Mouse (Mus musculus): ENCODE data around the gene Ifna4. TPM values are rescaled to one million over a fixed set of nuclear protein-coding genes. Genes with fewer than 3 reads are reported as not detected.
"Not testable (repeated sequence)": the region's sequence is repeated elsewhere in the genome, so short reads cannot be mapped to it uniquely, and the experiment has no call there.

Gene Ifna4
- polyA plus RNA-seq, 1 experiment from 2014 or later: not detected

DNA sequence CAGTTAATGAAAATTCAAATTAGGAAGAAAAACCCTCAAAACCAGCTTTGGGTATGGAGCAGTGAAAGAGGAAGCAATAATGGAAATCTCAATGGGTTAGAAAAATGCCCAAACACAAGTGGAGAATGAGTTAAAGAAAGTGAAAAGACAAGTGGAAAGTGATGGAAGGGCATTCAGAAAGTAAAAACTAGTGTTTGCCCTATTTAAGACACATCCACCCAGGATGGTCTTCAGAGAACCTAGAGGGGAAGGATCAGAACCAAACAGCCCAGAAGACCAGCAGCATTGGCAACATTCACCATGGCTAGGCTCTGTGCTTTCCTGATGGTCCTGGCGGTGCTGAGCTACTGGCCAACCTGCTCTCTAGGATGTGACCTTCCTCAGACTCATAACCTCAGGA lies 6.4 kb upstream of the Ifna4 start, which contains the start of gene Ifna5:
TSS of gene Ifna5 (plus strand) at position 301 of the 400 bp plus-strand sequence.
- not testable (repeated sequence) for ATAC-seq (ENCODE audit: low FRiP score, low read depth); H3K27ac ChIP-seq (replicated peaks); H3K4me2 ChIP-seq; H3K9me3 ChIP-seq; H3K4me3 ChIP-seq; H3K36me3 ChIP-seq; H3K9ac ChIP-seq; H3K27me3 ChIP-seq; H3K4me1 ChIP-seq (replicated peaks)
- WGBS: 96% methylated on average over 1 of the region's 1 CpGs

DNA sequence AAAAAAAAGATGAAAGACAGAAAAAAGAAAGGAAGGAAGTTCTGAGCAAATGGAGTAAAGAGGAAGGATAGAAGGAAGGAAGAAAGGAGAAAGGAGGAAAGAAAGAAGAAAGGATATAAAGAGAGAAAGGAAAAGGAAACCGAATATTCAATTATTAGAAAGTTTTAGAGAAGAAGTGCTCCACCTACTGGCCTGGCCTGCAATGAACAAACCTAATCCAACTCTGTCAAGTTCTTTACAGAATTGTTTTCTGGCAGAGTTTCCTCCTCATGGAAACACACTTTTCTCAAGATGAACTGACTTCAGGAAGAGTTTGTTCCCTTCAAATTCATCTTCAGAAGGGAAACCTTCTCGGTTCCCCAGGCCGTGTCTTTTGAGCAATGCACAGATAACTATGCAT lies 2.8 kb upstream of the Ifna4 start:
- Histone ChIP-seq H3K27ac (replicated peaks) (no peak overlapping the region), H3K27me3 (no peaks in the 10 kb centered on the region), H3K9ac (no peak overlapping the region), H3K4me2 (no peak overlapping the region), H3K4me3 (no peak overlapping the region), H3K4me1 (replicated peaks) (no peaks in the 10 kb centered on the region), H3K36me3 (no peaks in the 10 kb centered on the region), H3K9me3 (no peaks in the 10 kb centered on the region)
- ATAC-seq (ENCODE audit: low FRiP score, low read depth): no peak
- WGBS: 52% methylated on average over 3 of the region's 3 CpGs

DNA sequence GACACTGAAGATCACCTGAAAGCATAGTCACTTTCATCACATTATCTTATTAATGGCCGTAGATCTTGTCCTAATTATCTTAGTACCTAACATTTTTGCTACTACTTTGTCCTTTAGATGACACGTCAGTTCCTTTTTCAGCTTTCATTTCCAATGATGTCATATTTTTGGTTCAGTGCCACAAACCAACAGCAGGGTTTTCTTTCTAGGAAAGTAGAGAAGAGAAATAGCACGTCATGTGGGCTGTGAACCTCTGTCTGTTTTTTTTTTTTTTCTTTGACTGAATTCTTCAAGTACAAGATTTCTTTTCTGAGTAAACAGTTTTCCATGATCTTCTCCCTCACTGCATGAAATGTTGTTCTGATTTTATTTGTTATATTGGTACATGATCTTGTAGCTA lies 1.6 kb upstream of the Ifna4 start:
- Histone ChIP-seq H3K36me3 (no peaks in the 10 kb centered on the region), H3K4me2 (no peak overlapping the region), H3K27ac (replicated peaks) (no peak overlapping the region), H3K27me3 (no peaks in the 10 kb centered on the region), H3K9me3 (no peaks in the 10 kb centered on the region), H3K9ac (no peak overlapping the region), H3K4me1 (replicated peaks) (no peaks in the 10 kb centered on the region), H3K4me3 (no peak overlapping the region)
- ATAC-seq (ENCODE audit: low FRiP score, low read depth): no peak
- 83% methylated on average over 3 of the region's 3 CpGs for whole genome bisulfite sequencing

DNA sequence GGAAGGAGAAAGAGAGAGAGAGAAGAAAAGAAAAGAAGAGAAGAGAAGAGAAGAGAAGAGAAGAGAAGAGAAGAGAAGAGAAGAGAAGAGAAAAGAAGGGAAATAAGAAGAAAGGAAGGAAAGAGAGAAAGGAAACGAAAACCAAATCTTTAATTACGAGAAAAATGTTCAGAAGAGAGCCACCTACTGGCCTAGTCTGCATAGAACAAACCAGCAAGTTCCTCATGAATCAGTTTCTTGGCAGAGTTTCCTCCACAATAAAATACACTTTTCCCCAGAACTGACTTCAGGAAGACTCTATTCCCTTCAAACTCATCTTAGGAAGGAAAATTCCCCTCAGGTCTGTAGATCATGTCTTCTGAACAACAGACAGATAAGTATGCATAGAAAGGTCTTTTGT lies 3.7 kb downstream of the Ifna4 start:
- no peak overlapping the region for H3K4me3 ChIP-seq
- no peak overlapping the region for H3K4me2 ChIP-seq
- H3K4me1 ChIP-seq (replicated peaks): no peaks in the 10 kb centered on the region
- no peak overlapping the region for H3K9ac ChIP-seq
- no peaks in the 10 kb centered on the region for H3K27me3 ChIP-seq
- WGBS: 50% methylated on average over 2 of the region's 2 CpGs
- H3K36me3 ChIP-seq: no peaks in the 10 kb centered on the region
- no peaks in the 10 kb centered on the region for H3K9me3 ChIP-seq
- no peak overlapping the region for H3K27ac ChIP-seq (replicated peaks)
- ATAC-seq (ENCODE audit: low FRiP score, low read depth): no peak

DNA sequence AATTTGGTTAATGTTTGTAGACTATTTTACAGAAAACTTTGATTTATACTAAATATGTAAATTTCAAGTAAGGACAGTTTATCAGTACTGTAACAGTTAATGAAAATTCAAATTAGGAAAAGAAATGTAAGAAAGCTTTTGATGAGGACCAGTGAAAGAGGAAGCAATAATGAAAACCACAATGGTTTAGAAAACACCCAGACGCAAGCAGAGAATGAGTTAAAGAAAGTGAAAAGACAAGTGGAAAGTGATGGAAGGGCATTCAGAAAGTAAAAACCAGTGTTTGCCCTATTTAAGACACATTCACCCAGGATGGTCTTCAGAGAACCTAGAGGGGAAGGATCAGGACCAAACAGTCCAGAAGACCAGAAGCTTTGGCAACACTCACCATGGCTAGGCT lies 8.0 kb downstream of the Ifna4 start, which contains the start of gene Ifna1:
TSS of gene Ifna1 (plus strand) at position 390 of the 400 bp plus-strand sequence.
- WGBS: 61% methylated on average over 1 of the region's 1 CpGs
- H3K4me1 ChIP-seq (replicated peaks): no peaks in the 10 kb centered on the region
- no peak within 1 kb of the TSS for H3K9ac ChIP-seq
- H3K4me2 ChIP-seq: no peak within 1 kb of the TSS
- no peaks in the 10 kb centered on the region for H3K36me3 ChIP-seq
- no peak within 1 kb of the TSS for H3K4me3 ChIP-seq
- no peak within 1 kb of the TSS for H3K27ac ChIP-seq (replicated peaks)
- no peak for ATAC-seq (ENCODE audit: low FRiP score, low read depth)
- no peaks in the 10 kb centered on the region for H3K9me3 ChIP-seq
- H3K27me3 ChIP-seq: no peaks in the 10 kb centered on the region

DNA sequence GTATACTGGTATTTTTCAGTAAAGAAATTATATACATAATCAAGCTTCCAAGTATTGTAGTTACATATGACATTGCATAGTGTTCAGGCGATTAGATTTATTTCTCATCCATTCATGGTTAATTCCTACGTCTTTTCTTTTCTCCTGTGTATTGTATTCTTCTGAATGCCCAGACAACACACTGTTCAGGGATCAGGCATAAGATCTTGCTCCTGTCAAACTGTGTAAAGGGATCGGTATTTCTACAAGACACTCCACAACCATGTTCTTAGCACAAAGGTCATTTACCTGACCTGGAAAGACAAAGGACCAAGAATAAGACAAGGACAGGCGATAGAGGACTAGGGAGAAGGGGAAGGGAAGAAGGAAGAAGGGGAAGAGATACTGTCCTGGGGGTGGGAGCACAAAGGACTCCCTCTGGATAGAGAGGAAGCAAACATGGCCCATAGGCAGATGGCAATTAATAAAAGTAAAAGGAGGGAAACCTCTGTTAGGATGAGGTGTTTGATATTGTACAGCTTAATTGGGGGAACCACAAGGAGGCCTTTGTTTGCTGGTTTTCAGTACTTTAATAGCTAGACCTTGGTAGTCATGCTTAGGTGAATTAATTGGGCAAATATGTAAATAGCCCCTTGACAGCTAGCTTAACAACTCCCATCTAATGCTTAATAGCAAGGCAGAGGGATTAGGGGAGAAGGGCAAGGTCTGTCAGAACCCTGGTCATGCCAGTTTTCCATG lies 9.5 kb downstream of the Ifna4 start:
- no peak for ATAC-seq (ENCODE audit: low FRiP score, low read depth)
- Histone ChIP-seq H3K27ac (replicated peaks) (no peak overlapping the region), H3K36me3 (no peaks in the 10 kb centered on the region), H3K4me2 (no peak overlapping the region), H3K9me3 (no peaks in the 10 kb centered on the region), H3K4me3 (no peak overlapping the region), H3K4me1 (replicated peaks) (no peaks in the 10 kb centered on the region), H3K9ac (no peak overlapping the region), H3K27me3 (no peaks in the 10 kb centered on the region)
- WGBS: 24% methylated on average over 4 of the region's 4 CpGs

DNA sequence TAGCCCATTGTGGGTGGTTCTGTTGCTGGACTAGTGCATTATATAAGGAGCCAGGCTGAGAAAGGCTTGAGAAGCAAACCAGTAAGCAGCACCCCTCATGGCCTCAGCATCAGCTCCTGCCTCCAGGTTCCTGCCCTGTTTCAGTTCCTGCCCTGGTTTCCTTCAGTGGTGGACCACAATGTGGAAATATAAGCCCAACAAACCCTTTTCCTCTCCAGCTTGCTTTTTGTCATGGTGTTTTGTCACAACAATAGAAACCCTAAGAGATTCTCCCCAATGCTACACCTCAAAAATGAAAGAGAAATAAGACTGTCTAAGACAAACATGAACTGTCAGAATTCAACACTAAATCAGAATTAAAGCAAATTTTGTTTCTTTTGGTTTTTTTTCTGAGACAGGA lies 17.6 kb downstream of the Ifna4 start:
- Histone ChIP-seq H3K36me3 (no peaks in the 10 kb centered on the region), H3K9ac (no peak overlapping the region), H3K27ac (replicated peaks) (no peak overlapping the region), H3K4me3 (no peak overlapping the region), H3K9me3 (no peaks in the 10 kb centered on the region), H3K4me2 (no peak overlapping the region), H3K27me3 (no peaks in the 10 kb centered on the region), H3K4me1 (replicated peaks) (no peaks in the 10 kb centered on the region)
- ATAC-seq (ENCODE audit: low FRiP score, low read depth): no peak

DNA sequence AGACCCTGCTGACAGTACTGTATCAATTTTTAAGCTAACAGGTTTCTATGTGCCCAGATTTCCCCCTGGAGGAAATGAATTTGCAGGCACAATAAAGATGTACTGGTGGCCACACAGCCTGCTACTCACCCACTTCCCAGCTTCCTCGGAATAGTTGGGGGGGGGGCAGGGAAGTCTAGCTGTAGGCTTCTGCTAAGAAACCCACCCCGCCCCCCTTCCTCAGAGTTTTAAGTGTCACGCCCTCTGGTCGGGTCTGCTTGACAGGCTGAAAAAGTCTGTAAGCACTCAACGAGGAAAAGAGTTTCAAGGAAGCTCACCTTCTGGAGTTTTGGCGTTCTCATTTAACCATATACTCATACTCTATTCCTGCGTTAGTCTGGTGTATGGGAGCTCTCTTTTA lies 21.6 kb downstream of the Ifna4 start:
- H3K27ac ChIP-seq (replicated peaks): no peak overlapping the region
- no peak for ATAC-seq (ENCODE audit: low FRiP score, low read depth)
- H3K9me3 ChIP-seq: no peaks in the 10 kb centered on the region

DNA sequence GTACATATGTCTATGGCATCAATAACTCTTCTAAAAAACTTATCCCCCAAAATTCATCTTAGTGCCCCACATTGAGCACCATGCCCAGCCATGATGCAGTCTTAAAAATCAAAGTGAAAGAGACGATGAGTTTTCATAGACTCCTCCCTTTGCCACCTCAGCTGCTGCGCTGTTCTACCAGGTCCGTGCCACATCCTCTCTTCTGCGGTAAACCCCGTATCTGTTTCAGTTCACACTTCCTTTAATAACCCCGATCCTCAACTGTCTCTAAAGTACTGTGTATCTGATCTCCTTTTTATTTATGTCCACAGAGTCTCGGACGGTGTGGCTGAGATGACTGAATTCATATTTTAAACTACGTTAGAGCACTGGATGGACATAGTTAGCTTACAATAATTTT lies 22.9 kb downstream of the Ifna4 start:
- no peak overlapping the region for H3K9ac ChIP-seq
- no peaks in the 10 kb centered on the region for H3K9me3 ChIP-seq
- no peak overlapping the region for H3K4me2 ChIP-seq
- WGBS: 74% methylated on average over 9 of the region's 9 CpGs
- no peaks in the 10 kb centered on the region for H3K36me3 ChIP-seq
- no peak overlapping the region for H3K4me3 ChIP-seq
- no peak for ATAC-seq (ENCODE audit: low FRiP score, low read depth)
- peaks cover 17% of the 10 kb centered on the region for H3K27me3 ChIP-seq
- H3K27ac ChIP-seq (replicated peaks): no peak overlapping the region
- peaks cover 7% of the 10 kb centered on the region for H3K4me1 ChIP-seq (replicated peaks)

More for the DNA sequence above, 21.6 kb downstream of the Ifna4 start:
- H3K9ac ChIP-seq: no peak overlapping the region
- H3K27me3 ChIP-seq: peaks cover 17% of the 10 kb centered on the region
- 5% methylated on average over 7 of the region's 7 CpGs for WGBS
- H3K36me3 ChIP-seq: no peaks in the 10 kb centered on the region
- H3K4me1 ChIP-seq (replicated peaks): peaks cover 7% of the 10 kb centered on the region
- H3K4me2 ChIP-seq: no peak overlapping the region
- no peak overlapping the region for H3K4me3 ChIP-seq

DNA sequence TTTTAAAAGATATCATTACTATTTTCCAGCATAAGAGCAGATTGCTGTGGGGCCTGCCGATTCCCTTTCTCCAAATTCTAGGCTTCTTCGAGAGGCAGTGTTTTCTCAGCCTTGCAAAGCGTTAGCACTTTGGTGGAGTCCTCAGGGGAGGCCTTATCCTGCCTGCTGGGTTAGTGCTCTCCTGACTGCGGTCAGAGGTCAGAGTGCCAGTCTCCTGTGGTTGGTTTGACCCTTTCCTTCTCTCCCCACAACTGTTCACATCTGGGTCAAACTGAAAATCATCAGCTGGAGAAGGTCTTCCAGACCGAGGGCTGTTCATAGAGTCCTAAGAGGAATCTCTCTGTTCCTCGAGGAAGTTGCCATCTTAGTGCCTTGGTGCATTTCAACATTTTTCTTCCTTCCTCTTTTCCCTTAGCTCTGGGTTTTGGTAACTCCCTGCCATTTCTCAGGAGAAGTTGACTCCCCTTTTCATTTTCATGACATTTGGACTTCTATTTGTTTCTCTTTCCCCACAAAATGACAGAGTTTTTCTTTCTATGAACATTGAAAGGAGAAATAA lies 23.4 kb downstream of the Ifna4 start:
- Histone ChIP-seq H3K36me3 (no peaks in the 10 kb centered on the region), H3K9ac (no peak overlapping the region), H3K4me3 (no peak overlapping the region), H3K9me3 (no peaks in the 10 kb centered on the region), H3K4me2 (no peak overlapping the region), H3K4me1 (replicated peaks) (peaks cover 7% of the 10 kb centered on the region), H3K27ac (replicated peaks) (no peak overlapping the region), H3K27me3 (peaks cover 17% of the 10 kb centered on the region)
- ATAC-seq (ENCODE audit: low FRiP score, low read depth): no peak
- 63% methylated on average over 6 of the region's 6 CpGs for WGBS

DNA sequence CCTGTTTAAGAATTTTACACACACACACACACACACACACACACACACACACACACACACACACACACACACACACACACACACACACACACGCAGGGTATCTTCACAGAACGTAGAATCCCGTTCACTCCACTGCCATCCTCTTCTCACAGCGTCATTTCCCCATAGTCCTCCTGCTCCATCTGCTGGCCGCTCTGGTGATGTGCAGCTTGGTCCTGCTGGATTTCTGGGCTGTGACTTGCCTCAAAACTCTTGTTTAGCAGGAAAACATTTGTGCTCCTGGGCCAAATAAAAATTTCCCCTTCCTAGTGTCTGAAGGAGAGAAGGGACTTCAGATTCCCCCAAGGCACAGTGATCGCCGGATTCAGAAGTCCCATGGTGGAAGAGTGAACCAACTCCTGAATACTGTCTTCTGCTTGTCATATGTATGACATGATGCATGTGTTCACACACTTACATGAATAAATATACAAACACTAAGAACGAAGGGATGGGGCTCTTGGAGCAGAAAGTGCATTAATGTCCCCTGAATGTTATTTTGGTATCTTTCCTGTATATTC lies 25.8 kb downstream of the Ifna4 start:
- peak; percentile 68 for ATAC-seq (ENCODE audit: low FRiP score, low read depth)
- peak overlapping the region; percentile 53 for H3K4me3 ChIP-seq
- under 1% methylated on average over 8 of the region's 8 CpGs for WGBS

More for the DNA sequence above, 25.8 kb downstream of the Ifna4 start:
- Histone ChIP-seq H3K27me3 (peaks cover 17% of the 10 kb centered on the region), H3K4me1 (replicated peaks) (peaks cover 7% of the 10 kb centered on the region), H3K4me2 (peak overlapping the region; percentile 99), H3K9ac (peak overlapping the region; percentile 54; the same call in 1 of the 2 replicates), H3K36me3 (no peaks in the 10 kb centered on the region), H3K27ac (replicated peaks) (no peak overlapping the region), H3K9me3 (no peaks in the 10 kb centered on the region)

All from hindbrain, embryonic 15.5 days (tissue).